Mouse (Mus musculus): ENCODE data around the gene Gne. TPM values are rescaled to one million over a fixed set of nuclear protein-coding genes. Genes with fewer than 3 reads are reported as not detected.
A peak's percentile ranks its signal among the peaks of the same experiment; 100 is the strongest.

The Gne gene
- polyA plus RNA-seq, 1 experiment, result 15.1 TPM

- peak overlapping the region; percentile 61 for H3K4me3 ChIP-seq (ENCODE audit: insufficient read depth, poor library complexity, severe bottlenecking)
- peaks cover 32% of the 10 kb centered on the region for H3K79me2 ChIP-seq (ENCODE audit: control insufficient read depth, insufficient read depth)
- peak; percentile 12 for TF ChIP-seq MYOD1 (IDR thresholded peaks at IDR 0.05; ENCODE audit: control insufficient read depth, insufficient read length, low read depth)
- peak; percentile 81 for TF ChIP-seq MAX (IDR thresholded peaks at IDR 0.05)
- no peak for TF ChIP-seq MYOG (IDR thresholded peaks at IDR 0.05; ENCODE audit: control insufficient read depth, extremely low read depth, insufficient read length)
- no peaks in the 10 kb centered on the region for H3K36me3 ChIP-seq (ENCODE audit: control insufficient read depth, insufficient read depth)
- H3ac ChIP-seq (ENCODE audit: control insufficient read depth, insufficient read length, low read depth), result peak overlapping the region; percentile 85
- H3K27me3 ChIP-seq (ENCODE audit: control insufficient read depth, insufficient read depth, insufficient read length), result no peaks in the 10 kb centered on the region
- peaks cover 9% of the 10 kb centered on the region for H3K79me3 ChIP-seq (ENCODE audit: low read depth)
Observed at GRCm38 (mm10) chr4:44072146-44072872, 11.7 kb downstream of the Gne start.

GRCm38 (mm10) chr4:44071741-44072145 lies 12.2 kb downstream of the Gne start:
- Histone ChIP-seq H3K4me3 (ENCODE audit: insufficient read depth, poor library complexity, severe bottlenecking) (peak overlapping the region; percentile 61), H3K36me3 (ENCODE audit: control insufficient read depth, insufficient read depth) (no peaks in the 10 kb centered on the region), H3K27me3 (ENCODE audit: control insufficient read depth, insufficient read depth, insufficient read length) (no peaks in the 10 kb centered on the region), H3K79me2 (ENCODE audit: control insufficient read depth, insufficient read depth) (peaks cover 32% of the 10 kb centered on the region), H3ac (ENCODE audit: control insufficient read depth, insufficient read length, low read depth) (peak overlapping the region; percentile 85), H3K79me3 (ENCODE audit: low read depth) (peaks cover 9% of the 10 kb centered on the region)
- TF ChIP-seq MYOG (IDR thresholded peaks at IDR 0.05; ENCODE audit: control insufficient read depth, extremely low read depth, insufficient read length) (no peak), CEBPB (IDR thresholded peaks at IDR 0.05; ENCODE audit: low read depth) (no peak), FOSL1 (IDR thresholded peaks at IDR 0.05; ENCODE audit: insufficient read depth, low read length, poor library complexity, severe bottlenecking) (no peak), CTCF (IDR thresholded peaks at IDR 0.05; ENCODE audit: control insufficient read depth, insufficient read depth, insufficient read length) (no peak), MYOD1 (IDR thresholded peaks at IDR 0.05; ENCODE audit: control insufficient read depth, insufficient read length, low read depth) (no peak), USF1 (IDR thresholded peaks at IDR 0.05; ENCODE audit: low read depth) (no peak), MAX (IDR thresholded peaks at IDR 0.05) (no peak)

- Histone ChIP-seq H3K4me3 (ENCODE audit: insufficient read depth, poor library complexity, severe bottlenecking) (no peak overlapping the region), H3K79me2 (ENCODE audit: control insufficient read depth, insufficient read depth) (peaks cover 32% of the 10 kb centered on the region), H3K79me3 (ENCODE audit: low read depth) (peaks cover 9% of the 10 kb centered on the region), H3K36me3 (ENCODE audit: control insufficient read depth, insufficient read depth) (no peaks in the 10 kb centered on the region), H3K27me3 (ENCODE audit: control insufficient read depth, insufficient read depth, insufficient read length) (no peaks in the 10 kb centered on the region), H3ac (ENCODE audit: control insufficient read depth, insufficient read length, low read depth) (no peak overlapping the region)
- no peak for TF ChIP-seq MYOD1 (IDR thresholded peaks at IDR 0.05; ENCODE audit: control insufficient read depth, insufficient read length, low read depth)
- no peak for TF ChIP-seq MYOG (IDR thresholded peaks at IDR 0.05; ENCODE audit: control insufficient read depth, extremely low read depth, insufficient read length)
- TF ChIP-seq CTCF (IDR thresholded peaks at IDR 0.05; ENCODE audit: control insufficient read depth, insufficient read depth, insufficient read length), result no peak
- no peak for TF ChIP-seq CEBPB (IDR thresholded peaks at IDR 0.05; ENCODE audit: low read depth)
- no peak for TF ChIP-seq MAX (IDR thresholded peaks at IDR 0.05)
- TF ChIP-seq USF1 (IDR thresholded peaks at IDR 0.05; ENCODE audit: low read depth), result no peak
- TF ChIP-seq FOSL1 (IDR thresholded peaks at IDR 0.05; ENCODE audit: insufficient read depth, low read length, poor library complexity, severe bottlenecking), result no peak
Observed at GRCm38 (mm10) chr4:44070641-44071040, 13.3 kb downstream of the Gne start.

GRCm38 (mm10) chr4:44069411-44069810 lies 14.6 kb downstream of the Gne start:
- Histone ChIP-seq H3ac (ENCODE audit: control insufficient read depth, insufficient read length, low read depth) (no peak overlapping the region), H3K4me3 (ENCODE audit: insufficient read depth, poor library complexity, severe bottlenecking) (no peak overlapping the region), H3K36me3 (ENCODE audit: control insufficient read depth, insufficient read depth) (no peaks in the 10 kb centered on the region), H3K79me2 (ENCODE audit: control insufficient read depth, insufficient read depth) (peaks cover 32% of the 10 kb centered on the region), H3K27me3 (ENCODE audit: control insufficient read depth, insufficient read depth, insufficient read length) (no peaks in the 10 kb centered on the region), H3K79me3 (ENCODE audit: low read depth) (peaks cover 9% of the 10 kb centered on the region)
- TF ChIP-seq MAX (IDR thresholded peaks at IDR 0.05), result no peak
- TF ChIP-seq MYOD1 (IDR thresholded peaks at IDR 0.05; ENCODE audit: control insufficient read depth, insufficient read length, low read depth), result no peak
- TF ChIP-seq CTCF (IDR thresholded peaks at IDR 0.05; ENCODE audit: control insufficient read depth, insufficient read depth, insufficient read length), result no peak

GRCm38 (mm10) chr4:44068736-44069135 lies 15.2 kb downstream of the Gne start:
- H3K4me3 ChIP-seq (ENCODE audit: insufficient read depth, poor library complexity, severe bottlenecking), result no peak overlapping the region
- no peaks in the 10 kb centered on the region for H3K36me3 ChIP-seq (ENCODE audit: control insufficient read depth, insufficient read depth)
- H3K27me3 ChIP-seq (ENCODE audit: control insufficient read depth, insufficient read depth, insufficient read length), result no peaks in the 10 kb centered on the region
- H3K79me2 ChIP-seq (ENCODE audit: control insufficient read depth, insufficient read depth), result peaks cover 32% of the 10 kb centered on the region
- no peak for TF ChIP-seq CEBPB (IDR thresholded peaks at IDR 0.05; ENCODE audit: low read depth)
- TF ChIP-seq FOSL1 (IDR thresholded peaks at IDR 0.05; ENCODE audit: insufficient read depth, low read length, poor library complexity, severe bottlenecking), result no peak
- TF ChIP-seq MYOG (IDR thresholded peaks at IDR 0.05; ENCODE audit: control insufficient read depth, extremely low read depth, insufficient read length), result no peak
- no peak for TF ChIP-seq USF1 (IDR thresholded peaks at IDR 0.05; ENCODE audit: low read depth)
- TF ChIP-seq MAX (IDR thresholded peaks at IDR 0.05), result no peak
- TF ChIP-seq MYOD1 (IDR thresholded peaks at IDR 0.05; ENCODE audit: control insufficient read depth, insufficient read length, low read depth), result no peak
- no peak for TF ChIP-seq CTCF (IDR thresholded peaks at IDR 0.05; ENCODE audit: control insufficient read depth, insufficient read depth, insufficient read length)
- H3ac ChIP-seq (ENCODE audit: control insufficient read depth, insufficient read length, low read depth), result no peak overlapping the region
- H3K79me3 ChIP-seq (ENCODE audit: low read depth), result peaks cover 9% of the 10 kb centered on the region

- peaks cover 9% of the 10 kb centered on the region for H3K79me3 ChIP-seq (ENCODE audit: low read depth)
- H3K36me3 ChIP-seq (ENCODE audit: control insufficient read depth, insufficient read depth), result no peaks in the 10 kb centered on the region
- no peaks in the 10 kb centered on the region for H3K27me3 ChIP-seq (ENCODE audit: control insufficient read depth, insufficient read depth, insufficient read length)
- H3ac ChIP-seq (ENCODE audit: control insufficient read depth, insufficient read length, low read depth), result no peak overlapping the region
- peaks cover 28% of the 10 kb centered on the region for H3K79me2 ChIP-seq (ENCODE audit: control insufficient read depth, insufficient read depth)
- TF ChIP-seq CTCF (IDR thresholded peaks at IDR 0.05; ENCODE audit: control insufficient read depth, insufficient read depth, insufficient read length) (no peak), USF1 (IDR thresholded peaks at IDR 0.05; ENCODE audit: low read depth) (no peak), MYOD1 (IDR thresholded peaks at IDR 0.05; ENCODE audit: control insufficient read depth, insufficient read length, low read depth) (no peak), MYOG (IDR thresholded peaks at IDR 0.05; ENCODE audit: control insufficient read depth, extremely low read depth, insufficient read length) (no peak), MAX (IDR thresholded peaks at IDR 0.05) (no peak), CEBPB (IDR thresholded peaks at IDR 0.05; ENCODE audit: low read depth) (no peak), FOSL1 (IDR thresholded peaks at IDR 0.05; ENCODE audit: insufficient read depth, low read length, poor library complexity, severe bottlenecking) (no peak)
- H3K4me3 ChIP-seq (ENCODE audit: insufficient read depth, poor library complexity, severe bottlenecking), result no peak overlapping the region
Observed at GRCm38 (mm10) chr4:44066891-44067290, 17.1 kb downstream of the Gne start.

All from C2C12 (cell line).